Mouse (Mus musculus): ENCODE data around the gene Nln. TPM values are rescaled to one million over a fixed set of nuclear protein-coding genes. Genes with fewer than 3 reads are reported as not detected.
A peak's percentile ranks its signal among the peaks of the same experiment; 100 is the strongest.

Nln gene
- polyA plus RNA-seq, 1 experiment from 2014 or later = 66.4 TPM

- H3K36me3 ChIP-seq (ENCODE audit: control insufficient read depth, insufficient read depth, low read length) = peaks cover 22% of the 10 kb centered on the region
- no peak overlapping the region for H3K4me3 ChIP-seq (ENCODE audit: low read length)
- no peaks in the 10 kb centered on the region for H3K4me1 ChIP-seq (ENCODE audit: control insufficient read depth, insufficient read depth, low read depth, low read length)
- H3K9me3 ChIP-seq (ENCODE audit: control insufficient read depth, low read length) = no peaks in the 10 kb centered on the region
- no peak for ATAC-seq
- no peak overlapping the region for H3K27ac ChIP-seq (ENCODE audit: low read depth, low read length)
- WGBS = 72% methylated on average over 1 of the region's 1 CpGs
- no peaks in the 10 kb centered on the region for H3K27me3 ChIP-seq (replicated peaks; ENCODE audit: control insufficient read depth, insufficient read depth, low read length)
- H3K4me2 ChIP-seq (ENCODE audit: low read length) = no peak overlapping the region
- H3K9ac ChIP-seq (ENCODE audit: low read depth, low read length) = no peak overlapping the region
Measured at GRCm38 (mm10) chr13:104060231-104060630, 49.2 kb downstream of the Nln start.

- Histone ChIP-seq H3K4me3 (ENCODE audit: low read length) (no peak overlapping the region), H3K4me2 (ENCODE audit: low read length) (no peak overlapping the region), H3K9ac (ENCODE audit: low read depth, low read length) (no peak overlapping the region), H3K27ac (ENCODE audit: low read depth, low read length) (no peak overlapping the region), H3K9me3 (ENCODE audit: control insufficient read depth, low read length) (no peaks in the 10 kb centered on the region), H3K36me3 (ENCODE audit: control insufficient read depth, insufficient read depth, low read length) (peaks cover 22% of the 10 kb centered on the region), H3K27me3 (replicated peaks; ENCODE audit: control insufficient read depth, insufficient read depth, low read length) (no peaks in the 10 kb centered on the region), H3K4me1 (ENCODE audit: control insufficient read depth, insufficient read depth, low read depth, low read length) (no peaks in the 10 kb centered on the region)
- WGBS = 85% methylated on average over 4 of the region's 4 CpGs
- ATAC-seq = no peak
Measured at GRCm38 (mm10) chr13:104059536-104059935, 49.9 kb downstream of the Nln start.

GRCm38 (mm10) chr13:104058761-104059160 lies 50.7 kb downstream of the Nln start:
- Histone ChIP-seq H3K9ac (ENCODE audit: low read depth, low read length) (no peak overlapping the region), H3K4me1 (ENCODE audit: control insufficient read depth, insufficient read depth, low read depth, low read length) (no peaks in the 10 kb centered on the region), H3K9me3 (ENCODE audit: control insufficient read depth, low read length) (no peaks in the 10 kb centered on the region), H3K27me3 (replicated peaks; ENCODE audit: control insufficient read depth, insufficient read depth, low read length) (no peaks in the 10 kb centered on the region), H3K27ac (ENCODE audit: low read depth, low read length) (no peak overlapping the region), H3K36me3 (ENCODE audit: control insufficient read depth, insufficient read depth, low read length) (peaks cover 18% of the 10 kb centered on the region), H3K4me2 (ENCODE audit: low read length) (no peak overlapping the region), H3K4me3 (ENCODE audit: low read length) (no peak overlapping the region)
- ATAC-seq = no peak
- WGBS = 82% methylated on average over 9 of the region's 9 CpGs

GRCm38 (mm10) chr13:104052271-104052753 lies 57.1 kb downstream of the Nln start:
- Histone ChIP-seq H3K4me1 (ENCODE audit: control insufficient read depth, insufficient read depth, low read depth, low read length) (no peaks in the 10 kb centered on the region), H3K27me3 (replicated peaks; ENCODE audit: control insufficient read depth, insufficient read depth, low read length) (no peaks in the 10 kb centered on the region), H3K9ac (ENCODE audit: low read depth, low read length) (no peak overlapping the region), H3K4me3 (ENCODE audit: low read length) (no peak overlapping the region), H3K4me2 (ENCODE audit: low read length) (no peak overlapping the region), H3K9me3 (ENCODE audit: control insufficient read depth, low read length) (no peaks in the 10 kb centered on the region), H3K36me3 (ENCODE audit: control insufficient read depth, insufficient read depth, low read length) (0 out of 2 replicates have a peak, but pooled peaks cover 6% of the 10 kb centered on the region), H3K27ac (ENCODE audit: low read depth, low read length) (no peak overlapping the region)
- WGBS = 85% methylated on average over 9 of the region's 9 CpGs
- ATAC-seq = no peak

GRCm38 (mm10) chr13:104048835-104049234 lies 60.6 kb downstream of the Nln start:
- H3K4me3 ChIP-seq (ENCODE audit: low read length) = no peak overlapping the region
- H3K36me3 ChIP-seq (ENCODE audit: control insufficient read depth, insufficient read depth, low read length) = peaks cover 14% of the 10 kb centered on the region
- H3K27ac ChIP-seq (ENCODE audit: low read depth, low read length) = no peak overlapping the region
- H3K9me3 ChIP-seq (ENCODE audit: control insufficient read depth, low read length) = no peaks in the 10 kb centered on the region
- no peaks in the 10 kb centered on the region for H3K27me3 ChIP-seq (replicated peaks; ENCODE audit: control insufficient read depth, insufficient read depth, low read length)
- H3K4me2 ChIP-seq (ENCODE audit: low read length) = no peak overlapping the region
- peak; percentile 76 for ATAC-seq
- WGBS = 54% methylated on average over 3 of the region's 3 CpGs
- H3K4me1 ChIP-seq (ENCODE audit: control insufficient read depth, insufficient read depth, low read depth, low read length) = no peaks in the 10 kb centered on the region
- H3K9ac ChIP-seq (ENCODE audit: low read depth, low read length) = no peak overlapping the region

GRCm38 (mm10) chr13:104045108-104045507 lies 64.3 kb downstream of the Nln start:
- Histone ChIP-seq H3K27ac (ENCODE audit: low read depth, low read length) (no peak overlapping the region), H3K4me3 (ENCODE audit: low read length) (no peak overlapping the region), H3K36me3 (ENCODE audit: control insufficient read depth, insufficient read depth, low read length) (peaks cover 18% of the 10 kb centered on the region), H3K27me3 (replicated peaks; ENCODE audit: control insufficient read depth, insufficient read depth, low read length) (no peaks in the 10 kb centered on the region), H3K9ac (ENCODE audit: low read depth, low read length) (no peak overlapping the region), H3K4me2 (ENCODE audit: low read length) (no peak overlapping the region), H3K4me1 (ENCODE audit: control insufficient read depth, insufficient read depth, low read depth, low read length) (no peaks in the 10 kb centered on the region), H3K9me3 (ENCODE audit: control insufficient read depth, low read length) (no peaks in the 10 kb centered on the region)
- WGBS = 91% methylated on average over 4 of the region's 4 CpGs
- no peak for ATAC-seq

- no peak overlapping the region for H3K27ac ChIP-seq (ENCODE audit: low read depth, low read length)
- 89% methylated on average over 4 of the region's 4 CpGs for WGBS
- H3K9ac ChIP-seq (ENCODE audit: low read depth, low read length) = no peak overlapping the region
- no peak overlapping the region for H3K4me2 ChIP-seq (ENCODE audit: low read length)
- no peaks in the 10 kb centered on the region for H3K9me3 ChIP-seq (ENCODE audit: control insufficient read depth, low read length)
- H3K4me1 ChIP-seq (ENCODE audit: control insufficient read depth, insufficient read depth, low read depth, low read length) = no peaks in the 10 kb centered on the region
- H3K4me3 ChIP-seq (ENCODE audit: low read length) = no peak overlapping the region
- H3K36me3 ChIP-seq (ENCODE audit: control insufficient read depth, insufficient read depth, low read length) = peaks cover 18% of the 10 kb centered on the region
- H3K27me3 ChIP-seq (replicated peaks; ENCODE audit: control insufficient read depth, insufficient read depth, low read length) = no peaks in the 10 kb centered on the region
- ATAC-seq = no peak
Measured at GRCm38 (mm10) chr13:104044332-104044731, 65.1 kb downstream of the Nln start.

GRCm38 (mm10) chr13:104042738-104043137 lies 66.7 kb downstream of the Nln start:
- Histone ChIP-seq H3K4me3 (ENCODE audit: low read length) (no peak overlapping the region), H3K27me3 (replicated peaks; ENCODE audit: control insufficient read depth, insufficient read depth, low read length) (no peaks in the 10 kb centered on the region), H3K27ac (ENCODE audit: low read depth, low read length) (no peak overlapping the region), H3K4me2 (ENCODE audit: low read length) (no peak overlapping the region), H3K9me3 (ENCODE audit: control insufficient read depth, low read length) (no peaks in the 10 kb centered on the region), H3K9ac (ENCODE audit: low read depth, low read length) (no peak overlapping the region), H3K36me3 (ENCODE audit: control insufficient read depth, insufficient read depth, low read length) (peaks cover 18% of the 10 kb centered on the region), H3K4me1 (ENCODE audit: control insufficient read depth, insufficient read depth, low read depth, low read length) (no peaks in the 10 kb centered on the region; the same call in 1 of the 2 replicates)
- 85% methylated on average over 8 of the region's 8 CpGs for WGBS
- no peak for ATAC-seq

GRCm38 (mm10) chr13:104041481-104041880 lies 67.9 kb downstream of the Nln start:
- Histone ChIP-seq H3K4me2 (ENCODE audit: low read length) (no peak overlapping the region), H3K27me3 (replicated peaks; ENCODE audit: control insufficient read depth, insufficient read depth, low read length) (no peaks in the 10 kb centered on the region), H3K36me3 (ENCODE audit: control insufficient read depth, insufficient read depth, low read length) (peaks cover 18% of the 10 kb centered on the region), H3K27ac (ENCODE audit: low read depth, low read length) (no peak overlapping the region), H3K4me3 (ENCODE audit: low read length) (no peak overlapping the region), H3K4me1 (ENCODE audit: control insufficient read depth, insufficient read depth, low read depth, low read length) (peaks cover 3% of the 10 kb centered on the region; the same call in 1 of the 2 replicates), H3K9me3 (ENCODE audit: control insufficient read depth, low read length) (no peaks in the 10 kb centered on the region), H3K9ac (ENCODE audit: low read depth, low read length) (no peak overlapping the region)
- WGBS = 96% methylated on average over 7 of the region's 7 CpGs
- ATAC-seq = no peak

GRCm38 (mm10) chr13:104040950-104041349 lies 68.5 kb downstream of the Nln start:
- no peak overlapping the region for H3K4me2 ChIP-seq (ENCODE audit: low read length)
- ATAC-seq = no peak
- H3K4me1 ChIP-seq (ENCODE audit: control insufficient read depth, insufficient read depth, low read depth, low read length) = peaks cover 3% of the 10 kb centered on the region; the same call in 1 of the 2 replicates
- no peaks in the 10 kb centered on the region for H3K9me3 ChIP-seq (ENCODE audit: control insufficient read depth, low read length)
- H3K9ac ChIP-seq (ENCODE audit: low read depth, low read length) = no peak overlapping the region
- no peak overlapping the region for H3K27ac ChIP-seq (ENCODE audit: low read depth, low read length)
- 78% methylated on average over 4 of the region's 4 CpGs for WGBS
- peaks cover 18% of the 10 kb centered on the region for H3K36me3 ChIP-seq (ENCODE audit: control insufficient read depth, insufficient read depth, low read length)
- no peaks in the 10 kb centered on the region for H3K27me3 ChIP-seq (replicated peaks; ENCODE audit: control insufficient read depth, insufficient read depth, low read length)
- no peak overlapping the region for H3K4me3 ChIP-seq (ENCODE audit: low read length)
